Mouse (Mus musculus) heart, adult 2 months (tissue): ENCODE measurements around the gene Pparg. TPM values are rescaled to one million over a fixed set of nuclear protein-coding genes. Genes with fewer than 3 reads are reported as not detected.

ENCODE experiments used
- DNase-seq, 2 experiments: peaks; one replicate each; pipeline ENCODE4 v3.0.0; 2021
- H3K27ac ChIP-seq: fragments of 200-600 bp; 2 replicates; pipeline ENCODE4 v1.8.1; 2022
- H3K27me3 ChIP-seq: fragments of 200-500 bp; 2 replicates; pipeline ENCODE4 v1.6.1; 2012; ENCODE audit warnings: mild to moderate bottlenecking, low read length, inconsistent platforms, mixed read lengths; ENCODE audit not compliant: control insufficient read depth, insufficient read depth
- H3K36me3 ChIP-seq: fragments of 200-500 bp; 2 replicates; pipeline ENCODE4 v1.6.1; 2012; ENCODE audit warnings: low read length, inconsistent platforms; ENCODE audit not compliant: control insufficient read depth, insufficient read depth
- H3K4me1 ChIP-seq: fragments of 200-500 bp; 2 replicates; pipeline ENCODE4 v1.6.1; 2011; ENCODE audit warnings: low read length; ENCODE audit not compliant: control insufficient read depth, insufficient read depth
- H3K4me3 ChIP-seq: fragments of 200-600 bp; 2 replicates; pipeline ENCODE4 v1.8.1; 2022
- H3K79me2 ChIP-seq: fragments of 200-500 bp; replicated peaks from 2 replicates; pipeline ENCODE4 v1.6.1; 2012; ENCODE audit warnings: mild to moderate bottlenecking, inconsistent platforms, low read length, moderate library complexity, mixed read lengths; ENCODE audit not compliant: control insufficient read depth, insufficient read depth
- H3K9ac ChIP-seq: fragments of 200-500 bp; 2 replicates; pipeline ENCODE4 v1.6.1; 2012; ENCODE audit warnings: low read depth, mild to moderate bottlenecking, control low read depth, inconsistent platforms, low read length, mixed read lengths
- CTCF ChIP-seq: fragments of 200-600 bp; IDR thresholded peaks from 2 replicates; pipeline ENCODE4 v1.8.1; 2022; ENCODE audit warnings: antibody characterized with exemption, mild to moderate bottlenecking, moderate library complexity
- EP300 ChIP-seq: fragments of 200-500 bp; IDR thresholded peaks from 2 replicates; pipeline ENCODE4 v1.6.1; 2011; ENCODE audit warnings: low read depth, low read length, control low read depth; ENCODE audit not compliant: insufficient read depth
- POLR2A ChIP-seq: fragments of 200-500 bp; IDR thresholded peaks from 2 replicates; pipeline ENCODE4 v1.6.1; 2011; ENCODE audit warnings: mild to moderate bottlenecking, low read depth, low read length, control low read depth; ENCODE audit not compliant: insufficient read depth
- WGBS: fragments of 180-500 bp; shearing (Covaris S2); methylation state at CpG from one replicate; pipeline ENCODE4 v1.1.7; 2018; 5-methylcytosine and 5-hydroxymethylcytosine counted together
- intact Hi-C: fragments of 180-260 bp; cut with DNase I; formaldehyde crosslinking; loops from one replicate; pipeline ENCODE4 v1.15.1; 2025
- polyA plus RNA-seq: library from polyadenylated mRNA; depleted of rRNA; stranded (reverse); fragments of >200 nt; gene quantifications from 2 replicates; pipeline ENCODE4 v1.2.3, GENCODE M21; 2012
- total RNA-seq, 2 experiments: library from RNA; stranded (reverse); gene quantifications; 2 replicates each; pipeline ENCODE4 v1.2.3; 2021

Gene Pparg
- total and polyA plus RNA-seq, 3 experiments, result 11.6 to 15.7 (median 11.7) TPM

- no peak overlapping the region for H3K4me3 ChIP-seq
- no peaks in the 10 kb centered on the region for H3K27me3 ChIP-seq
- no peak overlapping the region for H3K9ac ChIP-seq
- H3K79me2 ChIP-seq, result no peaks in the 10 kb centered on the region
- 21% methylated on average over 1 of the region's 1 CpGs for WGBS
- no peaks in the 10 kb centered on the region; the same call in 1 of the 2 replicates for H3K36me3 ChIP-seq
- intact Hi-C loops, result no loop called here
- no peak overlapping the region; the same call in 1 of the 2 replicates for H3K27ac ChIP-seq
- TF ChIP-seq EP300 (no peak), CTCF (no peak), POLR2A (no peak)
- DNase-seq, result no peak
- no peaks in the 10 kb centered on the region for H3K4me1 ChIP-seq
These were observed 50.7 kb downstream of the Pparg start for GRCm38 (mm10) chr6:115411477-115411876.

DNA sequence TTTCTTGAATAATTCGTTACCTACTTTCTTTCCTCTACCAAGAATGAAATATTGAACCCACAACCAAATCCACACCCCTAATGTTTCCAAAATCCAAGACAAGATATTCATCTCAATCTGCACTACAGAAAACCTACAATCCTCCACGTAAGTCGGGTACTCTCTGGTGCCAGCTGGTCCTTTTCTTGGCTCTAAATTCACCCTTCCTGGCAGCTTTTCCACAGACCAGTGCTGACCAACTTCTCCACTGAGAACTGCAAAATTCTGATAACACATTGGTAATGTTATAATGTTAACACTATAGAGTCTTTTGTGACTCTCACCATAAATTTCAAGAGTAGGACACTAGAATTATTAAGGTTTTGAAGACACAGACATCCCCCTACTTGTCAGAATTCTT lies 57.4 kb downstream of the Pparg start:
- TF ChIP-seq CTCF (no peak), POLR2A (no peak)
- no peaks in the 10 kb centered on the region for H3K79me2 ChIP-seq
- H3K4me1 ChIP-seq, result peaks cover 6% of the 10 kb centered on the region
- peaks cover 8% of the 10 kb centered on the region for H3K36me3 ChIP-seq
- WGBS, result 53% methylated on average over 3 of the region's 3 CpGs
- H3K27me3 ChIP-seq, result no peaks in the 10 kb centered on the region
- no peak overlapping the region for H3K9ac ChIP-seq
- no peak for DNase-seq
- intact Hi-C loops, result no loop called here
- no peak overlapping the region for H3K27ac ChIP-seq
- H3K4me3 ChIP-seq, result no peak overlapping the region

DNA sequence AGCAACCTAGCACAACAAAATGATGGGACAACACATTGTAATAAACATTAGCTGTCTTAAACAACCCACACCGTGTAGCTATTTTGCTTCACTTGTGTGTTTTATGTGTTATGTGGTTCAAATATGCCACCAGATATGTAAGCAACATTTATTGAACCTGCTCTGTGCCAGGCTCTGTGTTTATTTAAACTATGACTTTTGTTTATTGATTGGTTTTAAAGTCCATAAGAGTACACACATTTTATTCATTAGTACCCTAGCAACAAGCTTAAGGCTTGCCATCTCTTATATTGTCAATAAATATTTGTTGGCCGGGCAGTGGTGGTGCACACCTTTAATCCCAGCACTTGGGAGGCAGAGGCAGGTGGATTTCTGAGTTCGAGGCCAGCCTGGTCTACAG lies 58.2 kb downstream of the Pparg start:
- WGBS, result 91% methylated on average over 3 of the region's 3 CpGs
- H3K4me1 ChIP-seq, result peaks cover 6% of the 10 kb centered on the region
- TF ChIP-seq CTCF, result no peak
- TF ChIP-seq POLR2A, result no peak
- TF ChIP-seq EP300, result no peak
- H3K9ac ChIP-seq, result no peak overlapping the region
- H3K27ac ChIP-seq, result no peak overlapping the region
- H3K36me3 ChIP-seq, result peaks cover 9% of the 10 kb centered on the region
- H3K4me3 ChIP-seq, result no peak overlapping the region
- no peaks in the 10 kb centered on the region for H3K79me2 ChIP-seq
- intact Hi-C loops, result no loop called here
- no peaks in the 10 kb centered on the region for H3K27me3 ChIP-seq
- DNase-seq, result no peak

DNA sequence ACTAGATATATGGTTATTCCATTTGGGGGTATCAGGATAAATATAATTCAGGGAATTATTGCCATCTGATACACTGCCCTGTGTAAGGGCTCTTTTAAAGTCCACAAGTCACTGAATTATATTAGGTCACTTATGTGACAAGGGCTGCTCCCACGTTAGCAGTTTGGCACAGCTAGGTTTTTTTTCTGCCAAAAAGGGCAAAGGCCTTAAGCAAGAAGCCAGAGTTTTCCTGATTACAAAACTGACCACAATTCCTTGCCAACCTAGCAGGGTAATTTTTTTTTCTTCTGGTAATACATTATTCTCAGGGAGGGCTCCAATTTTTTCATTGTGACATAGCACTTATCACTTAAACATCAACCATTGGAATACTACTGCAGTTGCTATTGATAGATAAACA lies 60.2 kb downstream of the Pparg start:
- Histone ChIP-seq H3K9ac (no peak overlapping the region), H3K4me1 (peaks cover 8% of the 10 kb centered on the region), H3K4me3 (no peak overlapping the region), H3K27ac (peak overlapping the region; percentile 3; the same call in 1 of the 2 replicates), H3K27me3 (no peaks in the 10 kb centered on the region), H3K79me2 (no peaks in the 10 kb centered on the region), H3K36me3 (peaks cover 17% of the 10 kb centered on the region)
- TF ChIP-seq EP300 (no peak), POLR2A (no peak), CTCF (no peak)
- DNase-seq, result peak; percentile 34 to 54
- intact Hi-C loops, result loop anchor here (5.0 kb wide), 1 partner anchor 41 kb away; no protein-coding TSS in a partner anchor
- WGBS, result 15% methylated on average over 1 of the region's 1 CpGs

GRCm38 (mm10) chr6:115421665-115422064 lies 60.9 kb downstream of the Pparg start:
- WGBS, result 59% methylated on average over 4 of the region's 4 CpGs
- H3K27me3 ChIP-seq, result no peaks in the 10 kb centered on the region
- peak overlapping the region; percentile 18; the same call in 1 of the 2 replicates for H3K27ac ChIP-seq
- peaks cover 8% of the 10 kb centered on the region for H3K4me1 ChIP-seq
- no peaks in the 10 kb centered on the region for H3K79me2 ChIP-seq
- no peak overlapping the region for H3K9ac ChIP-seq
- TF ChIP-seq POLR2A (no peak), EP300 (no peak), CTCF (no peak)
- no peak for DNase-seq
- intact Hi-C loops, result loop anchor here (5.0 kb wide), 1 partner anchor 41 kb away; no protein-coding TSS in a partner anchor
- peaks cover 17% of the 10 kb centered on the region for H3K36me3 ChIP-seq
- no peak overlapping the region for H3K4me3 ChIP-seq

DNA sequence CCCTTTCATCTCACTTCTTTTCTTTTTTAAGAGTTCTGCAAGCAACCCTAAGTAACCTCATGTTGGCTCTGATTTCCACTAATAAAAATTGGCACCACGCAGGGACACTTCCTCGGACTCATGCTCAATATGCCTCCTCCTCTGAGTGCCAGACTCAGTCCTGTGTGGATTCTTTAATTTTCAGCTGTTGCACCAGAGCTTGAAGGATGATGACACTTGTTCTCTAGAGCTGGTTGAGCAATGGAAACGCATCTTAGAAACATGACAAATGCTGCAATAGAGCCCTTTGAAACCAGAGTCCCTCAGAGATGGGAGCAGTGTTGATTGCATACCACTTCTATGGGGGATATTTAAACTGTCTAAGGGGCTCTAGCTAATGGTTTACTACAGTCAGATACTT lies 63.7 kb downstream of the Pparg start:
- peaks cover 15% of the 10 kb centered on the region for H3K36me3 ChIP-seq
- no peak overlapping the region for H3K27ac ChIP-seq
- intact Hi-C loops, result loop anchor here (5.0 kb wide), 1 partner anchor 38 kb away; no protein-coding TSS in a partner anchor
- H3K27me3 ChIP-seq, result no peaks in the 10 kb centered on the region
- DNase-seq, result peak in 1 of 2 experiments; percentile 8
- H3K9ac ChIP-seq, result no peak overlapping the region
- TF ChIP-seq CTCF, result no peak
- no peak for TF ChIP-seq POLR2A
- no peak for TF ChIP-seq EP300
- no peaks in the 10 kb centered on the region for H3K79me2 ChIP-seq
- no peak overlapping the region for H3K4me3 ChIP-seq
- WGBS, result 50% methylated on average over 3 of the region's 3 CpGs
- peaks cover 8% of the 10 kb centered on the region for H3K4me1 ChIP-seq
